Mouse (Mus musculus): ENCODE measurements around the gene Nup210l. TPM values are rescaled to one million over a fixed set of nuclear protein-coding genes. Genes with fewer than 3 reads are reported as not detected.

Nup210l gene
- polyA plus RNA-seq, 2 experiments = 0.28 TPM; not detected in 1

GRCm38 (mm10) chr3:90203619-90204018, 99.7 kb downstream of the Nup210l start:
- no peak for ATAC-seq (ENCODE audit: insufficient read depth)
- Histone ChIP-seq H3K4me2 (ENCODE audit: low read depth) (no peak overlapping the region), H3K4me1 (replicated peaks; ENCODE audit: control insufficient read depth in 2 of 2, insufficient read depth in 2 of 2, low read length in 1 of 2) (no peaks in the 10 kb centered on the region), H3K27me3 (ENCODE audit: control insufficient read depth, insufficient read depth, low read length) (no peaks in the 10 kb centered on the region), H3K27ac (no peak overlapping the region), H3K9ac (replicated peaks) (no peak overlapping the region), H3K9me3 (ENCODE audit: control insufficient read depth, low read length) (no peaks in the 10 kb centered on the region), H3K36me3 (replicated peaks; ENCODE audit: control insufficient read depth, insufficient read depth, low read depth) (peaks cover 12% of the 10 kb centered on the region), H3K4me3 (ENCODE audit: insufficient read depth in 1 of 2, low read depth in 2 of 2, low read length in 2 of 2) (no peak overlapping the region)
- WGBS (ENCODE audit: insufficient replicate concordance) = 58% methylated on average over 5 of the region's 5 CpGs
- no peak for DNase-seq (ENCODE audit: low read depth in 3 of 3, low spot score in 3 of 3)
- no peak for TF ChIP-seq CTCF (IDR thresholded peaks at IDR 0.05; ENCODE audit: low read depth)
- no peak for TF ChIP-seq EP300 (IDR thresholded peaks at IDR 0.05; ENCODE audit: low read depth)

DNA sequence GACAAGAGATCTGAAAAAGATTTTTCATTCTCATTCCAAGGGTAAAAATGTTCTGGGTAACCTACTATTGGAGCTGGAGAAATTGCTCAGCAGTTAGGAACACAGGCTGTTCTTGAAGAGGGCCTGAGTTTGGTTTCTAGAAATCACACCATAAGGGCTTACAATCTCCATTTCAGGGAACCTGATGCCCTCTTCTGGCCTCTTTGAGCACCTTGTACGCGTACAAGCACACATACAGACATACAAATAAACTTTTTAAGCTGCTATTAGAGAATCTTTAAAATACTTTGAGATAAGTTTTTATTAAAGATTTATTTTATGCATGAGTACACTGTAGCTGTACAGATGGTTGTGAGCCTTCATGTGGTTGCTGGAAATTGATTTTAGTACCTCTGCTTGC, 100.7 kb downstream of the Nup210l start:
- H3K4me3 ChIP-seq (ENCODE audit: insufficient read depth in 1 of 2, low read depth in 2 of 2, low read length in 2 of 2) = no peak overlapping the region
- no peaks in the 10 kb centered on the region for H3K27me3 ChIP-seq (ENCODE audit: control insufficient read depth, insufficient read depth, low read length)
- TF ChIP-seq CTCF (IDR thresholded peaks at IDR 0.05; ENCODE audit: low read depth) (no peak), EP300 (IDR thresholded peaks at IDR 0.05; ENCODE audit: low read depth) (no peak)
- H3K9ac ChIP-seq (replicated peaks) = no peak overlapping the region
- no peak overlapping the region for H3K4me2 ChIP-seq (ENCODE audit: low read depth)
- H3K36me3 ChIP-seq (replicated peaks; ENCODE audit: control insufficient read depth, insufficient read depth, low read depth) = peaks cover 20% of the 10 kb centered on the region
- DNase-seq (ENCODE audit: low read depth in 3 of 3, low spot score in 3 of 3) (no peak), ATAC-seq (ENCODE audit: insufficient read depth) (no peak)
- 86% methylated on average over 2 of the region's 2 CpGs for WGBS (ENCODE audit: insufficient replicate concordance)
- no peaks in the 10 kb centered on the region for H3K4me1 ChIP-seq (replicated peaks; ENCODE audit: control insufficient read depth in 2 of 2, insufficient read depth in 2 of 2, low read length in 1 of 2)
- no peak overlapping the region for H3K27ac ChIP-seq
- H3K9me3 ChIP-seq (ENCODE audit: control insufficient read depth, low read length) = no peaks in the 10 kb centered on the region

DNA sequence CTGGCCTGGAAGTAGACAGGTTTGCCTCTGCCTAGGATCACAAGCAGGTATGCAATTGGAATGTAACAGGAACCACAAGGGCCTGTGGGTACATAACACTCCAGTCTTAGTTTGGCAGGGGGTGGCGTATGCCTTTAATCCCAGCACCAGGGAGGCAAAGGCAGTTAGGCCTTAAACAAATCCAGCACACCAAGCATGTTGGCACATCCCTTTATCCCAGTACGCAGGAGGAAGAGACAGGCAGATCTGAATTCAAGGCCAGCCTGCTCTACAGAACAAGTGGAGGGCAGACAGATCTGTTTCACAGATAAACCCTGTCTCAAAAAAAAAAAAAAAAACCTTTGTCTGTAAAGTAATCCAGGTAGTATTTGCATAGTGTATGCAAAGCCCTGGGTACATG, 104.7 kb downstream of the Nup210l start:
- no peak overlapping the region for H3K9ac ChIP-seq (replicated peaks)
- H3K27me3 ChIP-seq (ENCODE audit: control insufficient read depth, insufficient read depth, low read length) = no peaks in the 10 kb centered on the region
- H3K4me1 ChIP-seq (replicated peaks; ENCODE audit: control insufficient read depth in 2 of 2, insufficient read depth in 2 of 2, low read length in 1 of 2) = peaks cover 15 to 19% of the 10 kb centered on the region in 2 experiments
- H3K36me3 ChIP-seq (replicated peaks; ENCODE audit: control insufficient read depth, insufficient read depth, low read depth) = peaks cover 52% of the 10 kb centered on the region
- ATAC-seq (ENCODE audit: insufficient read depth) (no peak), DNase-seq (ENCODE audit: low read depth in 3 of 3, low spot score in 3 of 3) (no peak)
- WGBS (ENCODE audit: insufficient replicate concordance) = 86% methylated on average over 2 of the region's 2 CpGs
- no peak overlapping the region for H3K4me3 ChIP-seq (ENCODE audit: insufficient read depth in 1 of 2, low read depth in 2 of 2, low read length in 2 of 2)
- TF ChIP-seq CTCF (IDR thresholded peaks at IDR 0.05; ENCODE audit: low read depth) (no peak), EP300 (IDR thresholded peaks at IDR 0.05; ENCODE audit: low read depth) (no peak)
- no peak overlapping the region for H3K27ac ChIP-seq
- H3K4me2 ChIP-seq (ENCODE audit: low read depth) = no peak overlapping the region
- H3K9me3 ChIP-seq (ENCODE audit: control insufficient read depth, low read length) = no peaks in the 10 kb centered on the region

DNA sequence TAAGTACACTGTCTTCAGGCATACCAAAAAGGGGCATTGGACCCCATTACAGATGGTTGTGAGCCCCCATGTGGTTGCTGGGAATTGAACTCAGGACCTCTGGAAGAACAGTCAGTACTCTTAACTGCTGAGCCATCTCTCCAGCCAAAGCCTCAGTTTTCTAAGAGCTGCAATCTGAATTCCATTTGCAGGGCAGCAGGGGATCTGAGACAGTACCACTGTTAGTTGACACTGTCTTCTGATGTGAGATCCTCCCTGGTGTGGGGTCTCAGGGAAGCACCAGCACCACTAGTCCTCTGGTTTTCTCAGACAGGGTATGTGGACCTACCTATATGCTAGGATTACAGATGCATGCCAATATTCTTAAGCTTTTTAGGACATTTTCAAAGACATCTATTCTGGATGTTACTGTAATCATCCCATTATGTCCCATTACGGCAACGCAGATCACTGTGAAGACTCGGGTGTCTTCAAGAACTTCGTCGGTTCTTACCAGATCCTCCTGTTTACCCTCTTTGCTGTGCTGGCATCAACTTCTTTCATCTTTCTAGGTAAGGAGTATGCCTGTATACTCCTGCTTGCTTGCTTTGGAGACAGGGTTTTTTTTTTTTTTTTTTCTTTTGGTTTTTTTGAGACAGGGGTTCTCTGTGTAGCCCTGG, 106.1 kb downstream of the Nup210l start:
- 85% methylated on average over 5 of the region's 5 CpGs for WGBS (ENCODE audit: insufficient replicate concordance)
- ATAC-seq (ENCODE audit: insufficient read depth) (no peak), DNase-seq (ENCODE audit: low read depth in 3 of 3, low spot score in 3 of 3) (no peak)
- Histone ChIP-seq H3K4me2 (ENCODE audit: low read depth) (no peak overlapping the region), H3K36me3 (replicated peaks; ENCODE audit: control insufficient read depth, insufficient read depth, low read depth) (peaks cover 52% of the 10 kb centered on the region), H3K4me1 (replicated peaks; ENCODE audit: control insufficient read depth in 2 of 2, insufficient read depth in 2 of 2, low read length in 1 of 2) (peaks cover 20 to 26% of the 10 kb centered on the region in 2 experiments), H3K4me3 (ENCODE audit: insufficient read depth in 1 of 2, low read depth in 2 of 2, low read length in 2 of 2) (no peak overlapping the region), H3K9me3 (ENCODE audit: control insufficient read depth, low read length) (no peaks in the 10 kb centered on the region), H3K27me3 (ENCODE audit: control insufficient read depth, insufficient read depth, low read length) (no peaks in the 10 kb centered on the region), H3K9ac (replicated peaks) (no peak overlapping the region), H3K27ac (no peak overlapping the region)
- TF ChIP-seq EP300 (IDR thresholded peaks at IDR 0.05; ENCODE audit: low read depth) (no peak), CTCF (IDR thresholded peaks at IDR 0.05; ENCODE audit: low read depth) (no peak)

- Histone ChIP-seq H3K4me1 (replicated peaks; ENCODE audit: control insufficient read depth in 2 of 2, insufficient read depth in 2 of 2, low read length in 1 of 2) (peaks cover 20 to 26% of the 10 kb centered on the region in 2 experiments), H3K27me3 (ENCODE audit: control insufficient read depth, insufficient read depth, low read length) (no peaks in the 10 kb centered on the region), H3K4me3 (ENCODE audit: insufficient read depth in 1 of 2, low read depth in 2 of 2, low read length in 2 of 2) (peak overlapping the region; percentile 69 to 100), H3K9me3 (ENCODE audit: control insufficient read depth, low read length) (no peaks in the 10 kb centered on the region), H3K36me3 (replicated peaks; ENCODE audit: control insufficient read depth, insufficient read depth, low read depth) (peaks cover 52% of the 10 kb centered on the region), H3K27ac (peak overlapping the region; percentile 25; the same call in 1 of the 2 replicates), H3K4me2 (ENCODE audit: low read depth) (peak overlapping the region; percentile 97), H3K9ac (replicated peaks) (peak overlapping the region; percentile 70)
- WGBS (ENCODE audit: insufficient replicate concordance) = 34% methylated on average over 13 of the region's 13 CpGs
- ATAC-seq (ENCODE audit: insufficient read depth) (no peak), DNase-seq (ENCODE audit: low read depth in 3 of 3, low spot score in 3 of 3) (no peak)
- no peak for TF ChIP-seq CTCF (IDR thresholded peaks at IDR 0.05; ENCODE audit: low read depth)
- no peak for TF ChIP-seq EP300 (IDR thresholded peaks at IDR 0.05; ENCODE audit: low read depth)
Measured at GRCm38 (mm10) chr3:90211475-90212398, 107.8 kb downstream of the Nup210l start.
